Mouse (Mus musculus): ENCODE data around the gene Kcnb1.

DNA sequence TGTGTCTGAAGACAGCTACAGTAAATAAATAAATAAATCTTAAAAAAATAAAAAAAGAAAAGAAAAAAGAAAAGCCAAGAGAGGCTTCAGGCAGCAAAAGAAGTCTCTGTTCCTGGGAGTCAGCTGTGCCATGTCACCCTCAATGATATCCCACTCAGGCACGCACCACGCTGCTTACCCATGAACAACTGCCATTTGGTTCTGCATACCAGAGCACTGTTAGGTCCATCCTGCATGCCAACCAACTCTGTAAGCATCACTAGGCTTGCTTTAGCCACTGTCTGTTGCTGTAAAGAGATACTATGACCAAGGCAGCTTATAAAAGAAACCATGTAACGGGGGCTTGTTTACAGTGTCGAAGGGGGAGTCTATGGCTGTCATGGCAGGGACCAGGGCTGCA lies 113.6 kb downstream of the Kcnb1 start:
- TF ChIP-seq GATA1 (IDR thresholded peaks at IDR 0.05; ENCODE audit: low read length) (no peak), TAL1 (IDR thresholded peaks at IDR 0.05; ENCODE audit: low read length) (no peak)

All from erythroblast, embryonic 14.5 days (primary cell).